Mouse (Mus musculus) midbrain, embryonic 16.5 days (tissue): Measurements from ENCODE around the gene Trpv2. TPM values are rescaled to one million over a fixed set of nuclear protein-coding genes. Genes with fewer than 3 reads are reported as not detected.

Experiments used
- ATAC-seq: fragments of 200-750 bp; cut with Nextera tagmentation; 2 replicates; pipeline ENCODE4 v1.8.0; 2017; ENCODE audit warnings: moderate TSS enrichment
- H3K27ac ChIP-seq: fragments of 300-500 bp; sonication (generic); 2 replicates; pipeline ENCODE4 v1.5.1; 2014; ENCODE audit warnings: mild to moderate bottlenecking, low read length, mixed read lengths
- H3K27me3 ChIP-seq: fragments of 300-500 bp; sonication (generic); 2 replicates; pipeline ENCODE4 v1.6.1; 2014; ENCODE audit warnings: low read depth, low read length, mixed read lengths; ENCODE audit not compliant: control insufficient read depth, insufficient read depth
- H3K36me3 ChIP-seq: fragments of 300-500 bp; sonication (generic); 2 replicates; pipeline ENCODE4 v1.6.1; 2014; ENCODE audit warnings: mild to moderate bottlenecking, low read length, moderate library complexity, mixed read lengths; ENCODE audit not compliant: control insufficient read depth, insufficient read depth
- H3K4me1 ChIP-seq: fragments of 300-500 bp; sonication (generic); 2 replicates; pipeline ENCODE4 v1.6.1; 2014; ENCODE audit warnings: mild to moderate bottlenecking, low read length, mixed read lengths; ENCODE audit not compliant: control insufficient read depth, insufficient read depth
- H3K4me2 ChIP-seq: fragments of 300-500 bp; sonication (generic); 2 replicates; pipeline ENCODE4 v1.6.1; 2014; ENCODE audit warnings: mild to moderate bottlenecking, low read length, mixed read lengths
- H3K4me3 ChIP-seq: fragments of 300-500 bp; sonication (generic); 2 replicates; pipeline ENCODE4 v1.5.1; 2014; ENCODE audit warnings: low read depth, mild to moderate bottlenecking, low read length, moderate library complexity, mixed read lengths
- H3K9ac ChIP-seq: fragments of 300-500 bp; sonication (generic); 2 replicates; pipeline ENCODE4 v1.6.1; 2014; ENCODE audit warnings: low read depth, low read length, mixed read lengths
- H3K9me3 ChIP-seq: fragments of 300-500 bp; sonication (generic); replicated peaks from 2 replicates; pipeline ENCODE4 v1.6.1; 2014; ENCODE audit warnings: mild to moderate bottlenecking, low read length, mixed read lengths; ENCODE audit not compliant: control insufficient read depth, poor library complexity, severe bottlenecking
- WGBS: fragments of 180-500 bp; shearing (Covaris S2); extraction: QIAGEN DNeasy Blood & Tissue Kit; methylation state at CpG from one replicate; pipeline ENCODE4 v1.1.7; 2014; 5-methylcytosine and 5-hydroxymethylcytosine counted together
- polyA plus RNA-seq: library from polyadenylated mRNA; unstranded; fragments of >200 nt; fragmentation: Nextera tagmentation; extraction: Ambion mirVana; gene quantifications from 2 replicates; pipeline ENCODE4 v1.2.1, GENCODE M21; 2015

Gene Trpv2
- polyA plus RNA-seq: 43.5 and 43.7 TPM in 2 replicates

DNA sequence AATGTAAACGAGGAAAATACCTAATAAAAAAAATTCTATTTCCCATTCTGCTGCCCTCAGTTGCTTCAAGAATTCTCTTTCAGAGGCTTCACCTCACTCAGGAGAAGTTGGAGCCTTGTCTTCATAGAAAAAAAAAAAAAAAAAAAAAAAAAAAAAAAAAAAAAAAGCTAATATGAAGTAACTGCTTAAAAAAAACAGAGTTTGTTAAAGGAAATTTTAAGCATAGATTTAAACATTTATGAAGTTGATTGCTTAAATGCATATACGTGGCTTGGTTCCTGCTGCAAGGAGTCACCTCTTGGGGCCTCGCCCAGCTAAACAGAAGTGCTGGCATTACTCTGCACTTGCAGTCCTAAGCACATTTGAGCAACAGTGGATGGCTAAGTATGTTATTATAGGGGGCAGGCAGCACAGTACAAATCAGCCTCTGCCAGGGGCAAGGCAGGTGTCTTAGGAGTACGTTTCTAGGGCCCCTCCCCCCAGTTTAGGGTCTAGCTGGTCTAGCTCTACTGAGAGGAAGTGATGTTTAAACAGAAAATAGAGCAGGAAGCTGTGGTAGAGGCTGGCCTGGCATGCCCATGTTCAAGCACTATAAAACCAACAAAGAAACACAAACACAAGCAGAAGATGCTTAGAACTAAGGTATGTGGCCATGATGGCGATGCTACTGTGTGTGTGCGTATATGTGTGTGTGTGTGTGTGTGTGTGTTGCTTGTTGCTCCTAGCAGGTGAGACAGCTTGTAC, at the start of gene Trpv2:
TSS of gene Trpv2 (plus strand) at position 528 of the 744 bp plus-strand sequence.
- Histone ChIP-seq H3K4me2 (peak within 1 kb of the TSS; percentile 96), H3K4me1 (peaks cover 6% of the 10 kb centered on the region), H3K9ac (peak within 1 kb of the TSS; percentile 84), H3K27ac (peak within 1 kb of the TSS; percentile 85), H3K9me3 (no peaks in the 10 kb centered on the region), H3K27me3 (no peaks in the 10 kb centered on the region), H3K4me3 (peak within 1 kb of the TSS; percentile 70), H3K36me3 (no peaks in the 10 kb centered on the region)
- ATAC-seq: no peak
- WGBS: 78% methylated on average over 6 of the region's 6 CpGs

DNA sequence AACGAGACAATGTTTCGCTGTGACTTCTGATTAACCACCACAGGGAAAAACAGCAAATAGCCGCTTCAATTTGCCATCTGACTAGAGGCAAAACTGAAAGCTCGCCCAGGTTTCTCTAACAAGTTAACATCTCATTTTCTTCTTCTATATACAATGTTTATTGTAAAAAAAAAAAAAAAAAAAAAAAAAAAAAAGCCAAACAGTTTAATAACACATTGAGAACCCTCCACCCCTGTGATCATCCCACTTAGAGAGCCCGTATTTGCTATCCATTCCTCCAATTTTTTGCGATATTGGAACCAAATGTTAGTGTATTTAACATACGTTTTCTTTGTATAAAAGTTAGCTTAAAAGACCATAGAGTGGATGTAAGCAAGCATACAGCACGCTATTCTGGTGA, 37.2 kb upstream of the Trpv2 start:
- peaks cover 15% of the 10 kb centered on the region for H3K4me1 ChIP-seq
- H3K36me3 ChIP-seq: peaks cover 6% of the 10 kb centered on the region; the same call in 1 of the 2 replicates
- no peak for ATAC-seq
- H3K4me3 ChIP-seq: no peak overlapping the region
- WGBS: 84% methylated on average over 8 of the region's 8 CpGs
- no peaks in the 10 kb centered on the region for H3K27me3 ChIP-seq
- H3K4me2 ChIP-seq: peak overlapping the region; percentile 86
- 0 out of 2 replicates have a peak overlapping the region, but pooled peaks have one; percentile 20 for H3K9ac ChIP-seq
- H3K27ac ChIP-seq: no peak overlapping the region
- H3K9me3 ChIP-seq: no peaks in the 10 kb centered on the region

DNA sequence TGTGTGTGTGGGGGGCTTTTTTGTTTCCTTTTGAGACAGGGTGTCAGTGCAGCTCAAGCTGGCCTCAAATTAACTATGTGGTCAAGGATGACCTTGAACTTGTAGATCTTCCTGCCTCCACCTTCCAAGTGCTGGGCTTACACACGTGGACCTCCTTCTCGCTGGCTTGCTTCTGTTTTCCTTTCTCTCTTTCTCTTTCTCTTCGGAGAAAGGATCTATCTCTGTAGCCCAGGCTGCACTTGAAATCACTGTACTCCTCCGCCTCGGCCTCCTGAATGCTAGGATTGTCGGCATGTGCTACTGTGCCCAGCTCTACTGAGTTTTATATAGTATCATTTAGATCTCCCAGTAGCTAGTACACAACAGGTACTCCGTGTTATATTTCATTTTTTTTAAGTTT, 36.7 kb upstream of the Trpv2 start:
- no peaks in the 10 kb centered on the region for H3K27me3 ChIP-seq
- peaks cover 3% of the 10 kb centered on the region; the same call in 1 of the 2 replicates for H3K36me3 ChIP-seq
- 17% methylated on average over 7 of the region's 7 CpGs for WGBS
- H3K9ac ChIP-seq: peak overlapping the region; percentile 47
- peak overlapping the region; percentile 86 for H3K4me3 ChIP-seq
- peak overlapping the region; percentile 86 for H3K4me2 ChIP-seq
- H3K9me3 ChIP-seq: no peaks in the 10 kb centered on the region
- H3K4me1 ChIP-seq: peaks cover 15% of the 10 kb centered on the region
- no peak overlapping the region for H3K27ac ChIP-seq
- 0 out of 2 replicates have a peak, but pooled peaks have one; percentile 41 for ATAC-seq

DNA sequence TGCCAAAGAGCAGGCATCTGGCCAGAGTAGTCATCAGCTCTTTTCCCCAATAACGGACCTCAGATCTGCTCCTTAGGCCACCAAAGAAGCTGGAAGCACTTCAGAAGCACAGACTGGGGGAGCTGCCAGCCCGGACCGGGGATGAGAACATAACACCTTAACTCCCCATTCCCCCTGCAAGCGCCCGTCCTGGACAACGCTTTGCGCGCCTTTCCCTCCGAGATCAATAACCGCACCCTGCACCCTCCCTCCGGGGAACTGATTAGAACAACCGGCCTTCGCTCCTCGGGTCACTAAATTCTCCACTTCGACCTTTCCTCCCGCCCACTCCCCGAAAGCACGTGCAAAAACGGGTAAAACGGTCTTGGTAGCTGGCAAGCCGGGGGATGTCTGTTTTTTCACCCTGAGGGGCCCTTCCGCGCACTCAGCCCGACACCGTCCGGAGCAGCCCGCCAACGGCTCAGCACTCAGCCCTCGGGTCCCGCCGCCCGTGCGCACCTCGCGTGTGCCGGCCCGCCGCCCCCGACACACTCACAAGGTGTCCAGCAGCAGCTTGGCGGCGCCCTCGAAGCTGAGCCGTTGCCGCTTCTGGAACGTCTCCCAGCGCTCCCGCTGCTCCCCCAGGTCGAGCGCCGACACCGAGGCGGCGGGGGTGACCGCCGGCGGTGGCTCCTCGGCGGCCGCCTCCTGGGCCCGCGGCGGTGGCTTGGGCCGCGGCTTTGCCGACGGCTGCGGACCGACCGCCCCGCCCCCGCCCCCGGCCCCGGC, 35.8 kb upstream of the Trpv2 start:
- Histone ChIP-seq H3K36me3 (no peaks in the 10 kb centered on the region), H3K27ac (peak overlapping the region; percentile 88), H3K4me2 (peak overlapping the region; percentile 86), H3K4me1 (peaks cover 15% of the 10 kb centered on the region), H3K9ac (peak overlapping the region; percentile 98), H3K9me3 (no peaks in the 10 kb centered on the region), H3K4me3 (peak overlapping the region; percentile 86), H3K27me3 (no peaks in the 10 kb centered on the region)
- under 1% methylated on average over 72 of the region's 73 CpGs for WGBS
- ATAC-seq: peak; percentile 84

DNA sequence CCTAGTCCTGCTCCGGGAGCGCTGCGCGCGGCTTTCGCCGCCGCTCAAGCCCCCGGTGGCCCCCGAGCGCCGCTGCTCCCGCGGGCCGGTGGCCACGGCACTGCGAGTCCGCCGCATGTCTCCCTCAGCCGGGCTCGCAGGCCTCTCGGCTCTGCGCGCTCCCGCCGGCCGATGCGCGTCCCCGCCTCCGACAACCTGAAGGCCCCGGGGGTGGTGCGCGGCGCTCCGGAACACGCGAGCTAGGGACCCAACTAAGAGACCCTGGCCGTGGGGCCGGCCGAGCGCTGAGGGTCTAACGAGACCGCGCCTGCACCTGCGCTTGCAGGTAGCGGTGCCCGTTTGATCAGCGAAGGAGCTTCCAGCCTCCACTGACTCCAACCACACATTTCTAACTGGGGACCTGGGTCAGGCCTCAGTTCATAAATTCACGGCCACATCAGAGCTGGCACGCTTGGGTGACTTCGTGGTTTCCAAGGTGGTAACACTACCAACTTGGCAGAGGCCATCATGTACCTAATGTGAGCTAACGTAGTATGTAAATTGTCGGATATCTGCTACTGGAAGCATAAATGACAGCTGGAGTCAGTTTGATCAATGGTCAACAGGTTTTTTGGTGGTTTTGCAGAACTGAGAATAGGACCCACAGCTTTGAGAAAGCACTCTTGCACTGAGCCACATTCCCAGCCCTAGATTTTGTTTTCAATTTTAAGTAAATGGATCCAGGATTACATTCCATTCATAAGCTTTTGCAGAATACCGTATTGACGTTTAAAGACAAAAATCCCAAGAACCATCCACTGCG, 35.0 kb upstream of the Trpv2 start, which contains the start of gene Cenpv:
TSS of gene Cenpv (minus strand) at position 173 of the 802 bp plus-strand sequence.
- Histone ChIP-seq H3K4me2 (peak within 1 kb of the TSS; percentile 86), H3K4me3 (peak within 1 kb of the TSS; percentile 86), H3K4me1 (peaks cover 15% of the 10 kb centered on the region), H3K9me3 (no peaks in the 10 kb centered on the region), H3K27me3 (no peaks in the 10 kb centered on the region), H3K27ac (peak within 1 kb of the TSS; percentile 88), H3K9ac (peak within 1 kb of the TSS; percentile 98), H3K36me3 (no peaks in the 10 kb centered on the region)
- WGBS: 7% methylated on average over 33 of the region's 57 CpGs
- ATAC-seq: peak; percentile 75

DNA sequence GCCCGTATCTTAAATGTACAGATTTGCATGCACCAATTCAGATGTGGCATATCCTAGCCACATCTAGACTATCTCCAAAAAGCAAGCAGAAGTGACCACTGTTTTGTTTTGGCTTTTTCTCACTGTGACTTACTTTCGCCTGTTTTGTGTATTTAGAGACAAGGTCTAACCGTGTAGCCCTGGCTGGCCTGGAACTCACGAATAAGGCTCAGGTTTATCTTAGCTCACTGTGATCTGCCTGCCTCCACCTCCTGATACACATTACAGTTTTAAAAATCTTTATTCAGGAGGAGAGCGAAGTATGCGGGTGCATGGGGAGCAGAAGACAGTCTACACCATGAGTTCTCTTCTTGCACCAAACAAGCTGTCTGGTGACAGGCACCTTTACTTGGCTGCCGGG, 34.1 kb upstream of the Trpv2 start:
- Histone ChIP-seq H3K27ac (no peak overlapping the region), H3K27me3 (no peaks in the 10 kb centered on the region), H3K4me2 (no peak overlapping the region), H3K36me3 (no peaks in the 10 kb centered on the region), H3K4me1 (peaks cover 15% of the 10 kb centered on the region), H3K9ac (no peak overlapping the region), H3K4me3 (no peak overlapping the region), H3K9me3 (no peaks in the 10 kb centered on the region)
- 89% methylated on average over 7 of the region's 7 CpGs for WGBS
- ATAC-seq: no peak

DNA sequence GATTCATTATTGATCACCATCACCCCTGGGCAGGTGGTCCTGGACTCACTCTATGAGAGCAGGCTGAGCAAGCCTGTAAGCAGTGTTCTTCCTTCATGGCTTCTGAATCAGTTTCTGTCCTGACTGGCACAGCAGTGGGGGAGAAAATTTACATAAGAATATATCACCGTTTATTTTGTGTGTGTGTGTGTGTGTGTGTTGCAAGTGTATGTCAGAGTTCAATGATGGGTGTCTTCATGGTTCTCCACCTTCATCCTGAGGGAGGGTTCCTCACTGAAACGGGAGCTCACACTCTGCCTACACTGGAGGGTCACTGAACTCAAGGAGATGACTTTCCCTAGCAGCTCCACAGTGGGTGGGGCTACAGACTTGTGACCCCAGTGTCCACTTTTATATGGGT, 33.3 kb upstream of the Trpv2 start:
- no peak for ATAC-seq
- Histone ChIP-seq H3K4me1 (peaks cover 13% of the 10 kb centered on the region), H3K4me3 (no peak overlapping the region), H3K4me2 (no peak overlapping the region), H3K9me3 (no peaks in the 10 kb centered on the region), H3K36me3 (no peaks in the 10 kb centered on the region), H3K27me3 (no peaks in the 10 kb centered on the region), H3K27ac (no peak overlapping the region), H3K9ac (no peak overlapping the region)
- 60% methylated on average over 2 of the region's 2 CpGs for WGBS

DNA sequence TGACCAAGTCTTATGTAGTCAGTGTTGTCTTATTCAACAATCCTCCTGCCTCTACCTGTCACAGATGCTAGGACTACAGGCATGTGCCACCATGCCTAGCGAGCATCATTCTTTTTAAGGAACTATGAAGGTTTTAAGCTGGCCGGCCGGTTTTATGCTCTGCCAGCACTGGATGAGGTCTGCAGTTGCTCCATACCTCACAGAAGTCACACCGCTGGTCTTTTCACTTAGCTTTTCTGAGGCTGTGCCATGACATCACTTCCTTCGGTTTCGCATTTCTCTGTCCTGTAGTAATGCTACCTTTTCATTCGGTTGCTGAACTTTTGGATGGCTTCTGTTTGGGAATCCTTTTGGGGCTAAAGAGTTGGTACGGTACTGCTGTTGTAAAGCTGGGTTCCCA, 32.7 kb upstream of the Trpv2 start:
- no peaks in the 10 kb centered on the region for H3K9me3 ChIP-seq
- H3K4me1 ChIP-seq: peaks cover 11% of the 10 kb centered on the region
- WGBS: 87% methylated on average over 8 of the region's 8 CpGs
- no peak overlapping the region for H3K4me2 ChIP-seq
- no peak overlapping the region for H3K27ac ChIP-seq
- H3K4me3 ChIP-seq: no peak overlapping the region
- ATAC-seq: no peak
- H3K9ac ChIP-seq: no peak overlapping the region
- H3K36me3 ChIP-seq: no peaks in the 10 kb centered on the region
- H3K27me3 ChIP-seq: no peaks in the 10 kb centered on the region
